In the genomic region with DNA sequence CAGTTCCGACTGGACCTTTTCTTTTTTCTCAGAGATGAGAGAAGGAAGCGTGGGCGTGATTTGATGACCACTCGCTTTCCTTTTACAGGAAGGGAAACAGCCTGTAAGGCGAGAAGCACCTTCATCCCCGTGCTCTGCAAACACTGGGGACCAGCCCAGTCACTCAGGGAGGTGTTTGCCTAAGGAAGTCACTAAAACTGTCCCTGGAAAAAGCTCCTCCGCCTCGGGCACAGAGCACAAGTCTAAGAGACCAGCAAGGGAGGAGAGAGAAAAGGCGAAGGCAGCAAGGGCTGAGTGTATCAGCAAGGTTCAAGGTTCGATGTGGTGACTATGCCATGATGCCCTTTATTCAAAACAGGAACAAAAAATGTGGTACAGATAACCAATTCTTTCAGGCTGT, we compare ENCODE assay signal across 9 mouse cellular contexts. TPM values are rescaled to one million over a fixed set of nuclear protein-coding genes. Genes with fewer than 3 reads are reported as not detected.
A peak's percentile ranks its signal among the peaks of the same experiment; 100 is the strongest.
DNase-seq lines count a peak whose midpoint lies in the region; ATAC-seq lines count a peak whose summit lies in the region.
"Had no signal": no experiment of that assay in that cellular context is flagged by ENCODE, and none has a peak within 500 bp of the region (broad histone marks: within the 10 kb centered on the region; RNA-seq: fewer than 3 reads in every experiment).

No protein-coding gene starts in this region.

- H3K4me3 ChIP-seq in heart, embryonic 13.5 days = peak overlapping the region; percentile 19
- no peak overlapping the region for H3K4me3 ChIP-seq in hindbrain, embryonic 14.5 days (replicated peaks; ENCODE audit: low read length)

- H3K9me3 ChIP-seq in heart, embryonic 13.5 days = no peaks in the 10 kb centered on the region
- no peaks in the 10 kb centered on the region for H3K9me3 ChIP-seq in hindbrain, embryonic 14.5 days (ENCODE audit: control insufficient read depth, low read length)

- H3K4me1 ChIP-seq in heart, embryonic 13.5 days = peaks cover 91% of the 10 kb centered on the region
- H3K4me1 ChIP-seq in hindbrain, embryonic 14.5 days (replicated peaks; ENCODE audit: control insufficient read depth, insufficient read depth, low read length) = peaks cover 29% of the 10 kb centered on the region

- H3K4me2 ChIP-seq in heart, embryonic 13.5 days = peak overlapping the region; percentile 63
- H3K4me2 ChIP-seq in hindbrain, embryonic 14.5 days (replicated peaks) = peak overlapping the region; percentile 25; the same call in 1 of the 2 replicates

- peak overlapping the region; percentile 76 for H3K27ac ChIP-seq in heart, embryonic 13.5 days (replicated peaks)
- H3K27ac ChIP-seq in hindbrain, embryonic 14.5 days = 0 out of 2 replicates have a peak overlapping the region, but pooled peaks have one; percentile 32

- WGBS in heart, embryonic 13.5 days = 24% methylated on average over 10 of the region's 10 CpGs
- 60% methylated on average over 10 of the region's 10 CpGs for WGBS in hindbrain, embryonic 14.5 days

- no peaks in the 10 kb centered on the region for H3K27me3 ChIP-seq in heart, embryonic 13.5 days (replicated peaks)
- H3K27me3 ChIP-seq in hindbrain, embryonic 14.5 days (ENCODE audit: control insufficient read depth, insufficient read depth, low read length) = no peaks in the 10 kb centered on the region

- H3K36me3 ChIP-seq in heart, embryonic 13.5 days = 0 out of 2 replicates have a peak, but pooled peaks cover 3% of the 10 kb centered on the region
- no peaks in the 10 kb centered on the region for H3K36me3 ChIP-seq in hindbrain, embryonic 14.5 days (replicated peaks; ENCODE audit: control insufficient read depth, insufficient read depth)

- peak overlapping the region; percentile 75 for H3K9ac ChIP-seq in heart, embryonic 13.5 days
- no peak overlapping the region for H3K9ac ChIP-seq in hindbrain, embryonic 14.5 days

- ATAC-seq in heart, embryonic 13.5 days (ENCODE audit: extremely low read depth, insufficient number of reproducible peaks, low FRiP score, low TSS enrichment) = no peak
- ATAC-seq in common myeloid progenitor, adult 5-6 weeks (replicated peaks; ENCODE audit: low read depth, poor library complexity, severe bottlenecking) = peak; percentile 43
- ATAC-seq in hindbrain, embryonic 14.5 days (ENCODE audit: low FRiP score) = no peak
- 0 out of 2 replicates have a peak, but pooled peaks have one; percentile 6 for ATAC-seq in megakaryocyte progenitor cell, adult 5-6 weeks (replicated peaks; ENCODE audit: poor library complexity)
- no peak for ATAC-seq in cerebellum, adult (ENCODE audit: insufficient number of reproducible peaks, low FRiP score, low TSS enrichment)

- DNase-seq in heart, adult 9 months (ENCODE audit: low spot score in 2 of 2) = no peak
- no peak for DNase-seq in hindbrain, embryonic 14.5 days (ENCODE audit: low spot score)
- DNase-seq in left cerebral cortex, postnatal 36 days (ENCODE audit: low spot score in 2 of 2) = no peak
- no peak for DNase-seq in frontal cortex, postnatal 36 days (ENCODE audit: low spot score in 2 of 2)
- DNase-seq: lung, postnatal 4 days had no signal

- intact Hi-C loops in left cerebral cortex, postnatal 36 days (cut with DNase I) = no loop called here

RNA-seq across cellular contexts. Expression of a gene that starts 35.8 kb away (rescaled TPM):
- 49.6 and 51.5 TPM in 2 replicates for polyA plus RNA-seq in heart, embryonic 13.5 days (2015; fragmentation: Nextera tagmentation; extraction: Ambion mirVana)
- total RNA-seq in common myeloid progenitor, adult 5-6 weeks (2017) = 1.4 and 3.9 TPM in 2 replicates
- polyA plus RNA-seq in hindbrain, embryonic 14.5 days (2014; fragmentation: Nextera tagmentation; extraction: Ambion mirVana) = 50.9 and 51.3 TPM in 2 replicates
- total RNA-seq in megakaryocyte progenitor cell, adult 5-6 weeks (2015) = 0.83 and 1.3 TPM in 2 replicates
- 1.2 and 3.2 TPM in 2 replicates for total RNA-seq in megakaryocyte progenitor cell, adult 5-6 weeks (2017)
- 10 to 100 TPM; 77.5 to 80.1 TPM for total RNA-seq in left cerebral cortex, postnatal 36 days (2021)

Comparison
In these comparisons a context has a peak if more than half of its experiments do, and no peak if none do; other contexts are left out.
1. ATAC-seq: peak in common myeloid progenitor, adult 5-6 weeks (single experiment) and megakaryocyte progenitor cell, adult 5-6 weeks (single experiment); none in heart, embryonic 13.5 days (single experiment), hindbrain, embryonic 14.5 days (single experiment) and cerebellum, adult (single experiment).
2. RNA of a gene that starts 35.8 kb away (total RNA-seq): 77.5 to 80.1 TPM in left cerebral cortex, postnatal 36 days; 1.4 to 3.9 TPM in common myeloid progenitor, adult 5-6 weeks and 0.83 to 3.2 TPM in megakaryocyte progenitor cell, adult 5-6 weeks; every median in the first group is over 10 times any median in the second.